Mouse (Mus musculus) limb, embryonic 10.5 days (tissue): ENCODE results near the gene Zmat3. TPM values are rescaled to one million over a fixed set of nuclear protein-coding genes. Genes with fewer than 3 reads are reported as not detected.

Source experiments
- DNase-seq: peaks from one replicate; pipeline ENCODE4 v3.0.0-alpha.2; 2017; ENCODE audit warnings: low spot score
- H3K27ac ChIP-seq: fragments of 300-500 bp; sonication (generic); 2 replicates; pipeline ENCODE4 v1.5.1; 2016; ENCODE audit warnings: mild to moderate bottlenecking
- H3K27me3 ChIP-seq: fragments of 300-500 bp; sonication (generic); 2 replicates; pipeline ENCODE4 v1.6.1; 2016; ENCODE audit warnings: low read depth, mild to moderate bottlenecking; ENCODE audit not compliant: poor library complexity, severe bottlenecking
- H3K36me3 ChIP-seq: fragments of 300-500 bp; sonication (generic); 2 replicates; pipeline ENCODE4 v1.6.1; 2016; ENCODE audit warnings: mild to moderate bottlenecking, moderate library complexity
- H3K4me1 ChIP-seq: fragments of 300-500 bp; sonication (generic); 2 replicates; pipeline ENCODE4 v1.6.1; 2016
- H3K4me3 ChIP-seq: fragments of 300-500 bp; sonication (generic); 2 replicates; pipeline ENCODE4 v1.5.1; 2016; ENCODE audit warnings: mild to moderate bottlenecking, moderate library complexity
- H3K9me3 ChIP-seq: fragments of 300-500 bp; sonication (generic); replicated peaks from 2 replicates; pipeline ENCODE4 v1.6.1; 2016; ENCODE audit warnings: mild to moderate bottlenecking
- WGBS: fragments of 180-500 bp; shearing (Covaris S2); methylation state at CpG from one replicate; pipeline ENCODE4 v1.1.7; 2016; 5-methylcytosine and 5-hydroxymethylcytosine counted together
- polyA plus RNA-seq: library from polyadenylated mRNA; unstranded; fragments of >200 nt; fragmentation: Nextera tagmentation; extraction: Ambion mirVana; gene quantifications from 2 replicates; pipeline ENCODE4 v1.2.1, GENCODE M21; 2016

The Zmat3 gene
- polyA plus RNA-seq, 1 experiment from 2014 or later = 5.4 TPM

DNA sequence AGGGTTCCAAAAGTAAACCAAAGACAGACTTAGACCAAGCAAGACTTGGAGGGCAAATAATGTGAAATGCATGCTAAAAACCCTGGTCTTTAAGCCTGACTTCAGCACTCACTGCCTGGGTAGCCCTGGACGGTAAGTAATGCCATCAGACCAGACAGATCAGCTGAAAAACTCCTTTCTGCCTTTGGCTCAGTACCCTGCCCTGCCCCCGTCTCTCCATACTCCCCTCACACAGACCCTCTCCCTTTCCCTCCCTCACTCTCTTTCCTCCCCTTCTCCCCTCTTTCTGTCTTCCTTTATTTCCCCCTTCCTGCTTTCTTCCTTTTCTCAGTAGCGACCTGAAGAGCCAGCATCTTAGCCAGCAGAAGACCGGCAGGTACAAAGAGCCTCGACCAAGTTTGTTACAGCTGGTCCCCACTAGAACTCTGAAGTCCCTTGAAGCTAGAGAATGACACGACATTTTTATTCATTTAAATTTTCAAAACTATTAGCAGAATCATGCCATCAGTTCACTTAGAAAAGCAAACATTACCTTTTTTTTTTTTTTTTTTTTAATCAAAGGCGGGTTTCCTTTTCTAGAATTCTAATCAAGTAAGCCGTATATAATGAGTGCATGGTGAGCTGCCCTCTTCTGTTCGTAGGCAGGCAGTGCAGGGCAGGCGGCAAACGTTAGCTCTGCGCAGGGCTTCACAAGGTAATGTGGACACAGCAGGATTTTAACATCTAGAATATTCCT is 48.5 kb downstream of the Zmat3 start:
- Histone ChIP-seq H3K36me3 (no peaks in the 10 kb centered on the region), H3K9me3 (no peaks in the 10 kb centered on the region), H3K4me1 (no peaks in the 10 kb centered on the region), H3K27me3 (0 out of 2 replicates have a peak, but pooled peaks cover 3% of the 10 kb centered on the region), H3K4me3 (no peak overlapping the region), H3K27ac (no peak overlapping the region)
- 28% methylated on average over 12 of the region's 12 CpGs for WGBS
- DNase-seq = peak; percentile 62

DNA sequence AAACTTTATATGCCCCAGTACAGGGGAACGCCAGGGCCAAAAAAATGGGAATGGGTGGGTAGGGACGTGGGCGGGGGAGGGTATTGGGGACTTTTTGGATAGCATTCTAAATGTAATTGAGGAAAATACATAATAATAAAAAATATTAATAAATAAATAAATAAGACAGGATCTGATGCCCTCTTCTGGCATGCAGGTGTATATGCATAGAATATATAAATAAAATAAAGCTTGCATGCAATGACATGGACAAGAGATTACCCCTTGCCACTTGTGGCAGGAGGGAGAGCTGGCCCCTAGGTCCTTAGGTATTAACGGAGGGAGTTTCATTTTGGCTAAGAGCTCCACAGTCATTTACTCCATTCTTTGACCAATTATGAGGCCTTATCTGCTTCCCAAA is 51.1 kb downstream of the Zmat3 start:
- Histone ChIP-seq H3K27me3 (0 out of 2 replicates have a peak, but pooled peaks cover 3% of the 10 kb centered on the region), H3K4me1 (no peaks in the 10 kb centered on the region), H3K27ac (no peak overlapping the region), H3K36me3 (no peaks in the 10 kb centered on the region), H3K4me3 (no peak overlapping the region), H3K9me3 (no peaks in the 10 kb centered on the region)
- DNase-seq = no peak
- 95% methylated on average over 4 of the region's 4 CpGs for WGBS

DNA sequence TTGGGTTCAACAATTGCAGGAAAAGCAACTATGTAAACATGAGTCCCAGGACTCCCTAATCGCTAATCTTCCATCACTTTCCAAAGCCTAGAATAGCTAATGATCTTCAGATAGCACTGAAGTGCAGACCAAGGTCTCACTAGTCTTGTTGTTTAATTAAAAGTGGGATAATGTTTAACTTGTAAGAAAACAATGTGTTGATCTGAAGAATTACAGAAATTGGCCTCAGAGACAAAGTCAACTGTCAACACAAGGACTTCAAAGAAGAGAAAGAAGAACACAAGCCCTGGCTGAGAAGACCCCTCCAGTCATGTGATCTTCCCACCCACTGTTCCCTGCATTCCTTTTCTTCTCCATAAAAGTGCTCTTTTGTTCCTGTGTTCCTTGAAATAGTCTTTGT is 61.6 kb downstream of the Zmat3 start:
- H3K4me1 ChIP-seq = no peaks in the 10 kb centered on the region
- no peaks in the 10 kb centered on the region for H3K36me3 ChIP-seq
- WGBS = 80% methylated on average over 1 of the region's 1 CpGs

DNA sequence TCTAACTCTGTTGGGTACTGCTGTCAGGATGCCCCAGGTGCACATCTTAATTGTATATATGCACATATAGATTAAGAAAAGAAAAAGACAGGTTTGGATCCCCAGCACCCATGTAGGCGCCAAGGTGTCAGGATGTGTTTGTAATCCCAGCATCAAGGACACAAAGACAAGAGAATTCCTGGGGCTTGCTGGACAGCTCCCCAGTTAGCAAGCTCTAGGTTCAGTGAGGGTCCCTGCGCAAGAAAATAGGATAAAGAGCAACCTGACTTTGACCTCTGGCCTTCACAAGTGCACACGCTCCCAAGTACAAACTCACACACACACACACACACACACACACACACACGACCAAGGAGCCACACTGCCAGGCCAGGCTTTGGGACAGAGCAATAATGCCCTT is 73.8 kb downstream of the Zmat3 start:
- Histone ChIP-seq H3K9me3 (no peaks in the 10 kb centered on the region), H3K27me3 (no peaks in the 10 kb centered on the region), H3K4me1 (no peaks in the 10 kb centered on the region), H3K36me3 (no peaks in the 10 kb centered on the region), H3K27ac (no peak overlapping the region), H3K4me3 (no peak overlapping the region)
- 46% methylated on average over 4 of the region's 4 CpGs for WGBS
- no peak for DNase-seq

More for the DNA sequence above, 61.6 kb downstream of the Zmat3 start:
- Histone ChIP-seq H3K27ac (no peak overlapping the region), H3K9me3 (no peaks in the 10 kb centered on the region), H3K4me3 (no peak overlapping the region), H3K27me3 (no peaks in the 10 kb centered on the region)
- DNase-seq = no peak

Other genes with a start within 250 kb of the Zmat3 start
- gene Pik3ca, start 31.7 kb upstream of the Zmat3 start, polyA plus RNA-seq = 8.3 and 8.6 TPM in 2 replicates
- 0.09 and 0.14 TPM in 2 replicates for gene Kcnmb3, start 126.2 kb upstream of the Zmat3 start, polyA plus RNA-seq
- 43.4 and 43.7 TPM in 2 replicates for gene Zfp639, start 144.2 kb upstream of the Zmat3 start, polyA plus RNA-seq
- 25.8 and 34.6 TPM in 2 replicates for gene Mfn1, start 163.5 kb upstream of the Zmat3 start, polyA plus RNA-seq